Mouse (Mus musculus): ENCODE results near the gene Polr2l.

DNA sequence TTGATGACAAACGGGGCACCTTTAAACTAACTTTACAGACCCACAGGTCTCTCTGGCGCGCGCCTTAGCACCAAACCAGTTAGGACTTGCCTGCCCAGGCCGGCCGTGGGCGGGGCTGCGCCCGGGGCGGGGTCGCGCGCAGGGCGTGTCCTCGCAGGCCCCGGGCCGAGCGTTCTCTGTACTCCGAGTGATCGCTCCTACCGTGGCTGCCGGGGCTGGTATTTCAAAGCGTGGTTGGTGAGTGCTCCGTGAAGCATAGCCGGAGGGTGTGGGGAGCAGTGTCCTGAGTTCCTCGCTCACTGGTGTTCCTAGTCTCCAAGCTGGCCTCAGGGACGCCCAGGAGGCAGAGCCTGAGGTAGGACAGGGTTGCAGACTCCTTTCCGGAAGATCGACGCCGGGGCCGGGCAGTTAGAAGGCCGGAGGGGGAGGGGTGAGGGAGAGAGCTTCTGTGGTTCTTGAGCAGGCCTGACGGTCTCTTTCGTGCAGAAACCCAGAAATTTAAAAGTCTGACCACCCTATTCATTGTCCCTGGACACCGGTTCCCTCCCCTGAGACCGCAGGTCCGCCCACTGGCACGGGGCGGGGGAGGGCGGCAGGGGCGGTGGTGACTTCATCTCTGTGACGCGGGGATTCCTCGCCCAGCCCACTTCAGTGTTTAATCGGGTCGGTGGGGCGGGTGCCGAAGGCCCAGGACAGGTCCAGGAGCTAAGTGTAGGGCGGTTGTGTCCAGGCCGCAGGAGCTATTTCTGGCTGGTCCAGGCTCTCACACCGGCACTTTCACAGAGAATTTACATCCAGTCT, 7.5 kb downstream of the Polr2l start, which contains the start of gene Cd151:
- TF ChIP-seq CTCF (IDR thresholded peaks at IDR 0.05): no peak
- TF ChIP-seq EP300 (IDR thresholded peaks at IDR 0.05): no peak
